Mouse (Mus musculus) G1E (cell line): Measurements from ENCODE around the gene Tnnt3. TPM values are rescaled to one million over a fixed set of nuclear protein-coding genes. Genes with fewer than 3 reads are reported as not detected.

Experiments
- ATAC-seq: 2 replicates; pipeline ENCODE4 v1.8.0; 2016; ENCODE audit warnings: mild to moderate bottlenecking; ENCODE audit not compliant: insufficient number of reproducible peaks, poor library complexity, low FRiP score, severe bottlenecking; ENCODE audit errors: extremely low read depth
- DNase-seq: peaks from one replicate; pipeline ENCODE4 v3.0.0; 2012; ENCODE audit warnings: low spot score
- H3K27me3 ChIP-seq: 2 replicates; pipeline ENCODE4 v1.6.1; 2012; ENCODE audit warnings: mild to moderate bottlenecking, low read length, inconsistent platforms; ENCODE audit not compliant: insufficient read depth
- H3K36me3 ChIP-seq: replicated peaks from 2 replicates; pipeline ENCODE3; 2012; ENCODE audit warnings: mild to moderate bottlenecking, inconsistent platforms
- H3K4me1 ChIP-seq: 2 replicates; pipeline ENCODE4 v1.6.1; 2012; ENCODE audit warnings: low read depth, low read length, inconsistent platforms, mixed read lengths; ENCODE audit not compliant: insufficient read depth
- H3K4me3 ChIP-seq: 2 replicates; pipeline ENCODE4 v1.5.1; 2012; ENCODE audit warnings: low read depth, mild to moderate bottlenecking, inconsistent platforms, low read length, moderate library complexity, mixed read lengths
- H3K9me3 ChIP-seq: replicated peaks from 2 replicates; pipeline ENCODE4 v1.6.1; 2012; ENCODE audit warnings: inconsistent platforms
- CTCF ChIP-seq: IDR thresholded peaks from 2 replicates; pipeline ENCODE4 v1.5.1; 2012; ENCODE audit warnings: low read depth, low read length, inconsistent platforms, mixed read lengths
- GATA1 ChIP-seq: IDR thresholded peaks from 2 replicates; pipeline ENCODE4 v1.6.1; 2012; ENCODE audit warnings: borderline replicate concordance, low read length, inconsistent platforms, mixed read lengths
- GATA2 ChIP-seq: IDR thresholded peaks from 2 replicates; pipeline ENCODE4 v1.6.1; 2012; ENCODE audit warnings: low read depth, low read length, inconsistent platforms, borderline replicate concordance
- POLR2AphosphoS5 ChIP-seq: IDR thresholded peaks from 2 replicates; pipeline ENCODE4 v1.6.1; 2012; ENCODE audit warnings: low read depth, low read length, inconsistent platforms; ENCODE audit not compliant: insufficient replicate concordance
- TAL1 ChIP-seq: conservative IDR thresholded peaks from 2 replicates; pipeline ENCODE4 v1.6.1; 2012; ENCODE audit warnings: low read depth, low read length, inconsistent platforms, mixed read lengths
- polyA plus RNA-seq: library from polyadenylated mRNA; stranded (reverse); fragments of >175 nt; gene quantifications from 2 replicates; pipeline ENCODE4 v1.2.3, GENCODE M21; 2012
- total RNA-seq, 2 experiments: library from RNA; stranded (forward) in 1 of 2; stranded (reverse) in 1 of 2; fragments of 200-1000 nt in 1 of 2; fragments of >200 nt in 1 of 2; fragmentation: Nextera tagmentation in 1 of 2; gene quantifications; 2 replicates each; pipeline ENCODE4 v1.2.3; 2014 to 2017

The Tnnt3 gene
- total and polyA plus RNA-seq, 3 experiments = not detected

- TF ChIP-seq GATA1 (no peak), GATA2 (no peak), CTCF (no peak), POLR2AphosphoS5 (no peak), TAL1 (no peak)
Observed at GRCm38 (mm10) chr7:142474799-142475198, 23.8 kb upstream of the Tnnt3 start.

GRCm38 (mm10) chr7:142475641-142476040 lies 23.0 kb upstream of the Tnnt3 start:
- no peaks in the 10 kb centered on the region for H3K4me1 ChIP-seq
- H3K36me3 ChIP-seq = no peaks in the 10 kb centered on the region
- H3K27me3 ChIP-seq = peaks cover 48% of the 10 kb centered on the region
- no peak overlapping the region for H3K4me3 ChIP-seq
- no peaks in the 10 kb centered on the region for H3K9me3 ChIP-seq
- ATAC-seq (no peak), DNase-seq (no peak)
- no peak for TF ChIP-seq TAL1
- no peak for TF ChIP-seq POLR2AphosphoS5
- TF ChIP-seq GATA1 = no peak
- TF ChIP-seq CTCF = no peak
- TF ChIP-seq GATA2 = no peak

More at GRCm38 (mm10) chr7:142474799-142475198, 23.8 kb upstream of the Tnnt3 start:
- ATAC-seq = no peak
- Histone ChIP-seq H3K36me3 (no peaks in the 10 kb centered on the region), H3K9me3 (no peaks in the 10 kb centered on the region), H3K4me3 (no peak overlapping the region), H3K27me3 (peaks cover 47% of the 10 kb centered on the region), H3K4me1 (no peaks in the 10 kb centered on the region)
- DNase-seq = no peak

GRCm38 (mm10) chr7:142476271-142476670 lies 22.4 kb upstream of the Tnnt3 start:
- Histone ChIP-seq H3K27me3 (peaks cover 44% of the 10 kb centered on the region), H3K4me1 (no peaks in the 10 kb centered on the region), H3K36me3 (no peaks in the 10 kb centered on the region), H3K9me3 (no peaks in the 10 kb centered on the region), H3K4me3 (no peak overlapping the region)
- ATAC-seq = no peak
- TF ChIP-seq GATA2 (no peak), GATA1 (no peak), CTCF (no peak), TAL1 (no peak), POLR2AphosphoS5 (no peak)
- DNase-seq = no peak

GRCm38 (mm10) chr7:142476795-142477452 lies 21.7 kb upstream of the Tnnt3 start:
- Histone ChIP-seq H3K36me3 (no peaks in the 10 kb centered on the region), H3K27me3 (peaks cover 38% of the 10 kb centered on the region)
- ATAC-seq = no peak

GRCm38 (mm10) chr7:142478001-142478400 lies 20.6 kb upstream of the Tnnt3 start:
- DNase-seq (no peak), ATAC-seq (no peak)
- TF ChIP-seq GATA1 = no peak
- no peak for TF ChIP-seq TAL1
- Histone ChIP-seq H3K27me3 (peaks cover 31% of the 10 kb centered on the region), H3K4me3 (no peak overlapping the region), H3K4me1 (no peaks in the 10 kb centered on the region), H3K9me3 (no peaks in the 10 kb centered on the region), H3K36me3 (no peaks in the 10 kb centered on the region)

More at GRCm38 (mm10) chr7:142476795-142477452, 21.7 kb upstream of the Tnnt3 start:
- TF ChIP-seq TAL1 (no peak), POLR2AphosphoS5 (no peak), GATA1 (no peak), GATA2 (no peak), CTCF (no peak)
- no peak overlapping the region for H3K4me3 ChIP-seq
- no peaks in the 10 kb centered on the region for H3K9me3 ChIP-seq
- no peaks in the 10 kb centered on the region for H3K4me1 ChIP-seq
- DNase-seq = no peak

GRCm38 (mm10) chr7:142478574-142478973 lies 20.1 kb upstream of the Tnnt3 start:
- H3K4me1 ChIP-seq = no peaks in the 10 kb centered on the region
- peaks cover 28% of the 10 kb centered on the region for H3K27me3 ChIP-seq
- no peak for ATAC-seq
- H3K4me3 ChIP-seq = no peak overlapping the region
- no peaks in the 10 kb centered on the region for H3K36me3 ChIP-seq
- H3K9me3 ChIP-seq = no peaks in the 10 kb centered on the region
- TF ChIP-seq POLR2AphosphoS5 (no peak), GATA1 (no peak), CTCF (no peak), TAL1 (no peak), GATA2 (no peak)
- no peak for DNase-seq
